Mouse (Mus musculus) neural tube, embryonic 11.5 days (tissue): ENCODE results near the gene C1qtnf6. TPM values are rescaled to one million over a fixed set of nuclear protein-coding genes. Genes with fewer than 3 reads are reported as not detected.

ENCODE experiments used
- ATAC-seq: fragments of 200-750 bp; cut with Nextera tagmentation; 2 replicates; pipeline ENCODE4 v1.8.0; 2017; ENCODE audit warnings: moderate number of reproducible peaks, mild to moderate bottlenecking, moderate TSS enrichment, moderate library complexity; ENCODE audit not compliant: insufficient read depth, low FRiP score, low TSS enrichment
- DNase-seq: peaks from one replicate; pipeline ENCODE4 v3.0.0-alpha.2; 2015; ENCODE audit warnings: low spot score
- H3K27ac ChIP-seq: fragments of 300-500 bp; sonication (generic); 2 replicates; pipeline ENCODE4 v1.5.1; 2014; ENCODE audit warnings: low read depth, mild to moderate bottlenecking, low read length
- H3K27me3 ChIP-seq: fragments of 300-500 bp; sonication (generic); 2 replicates; pipeline ENCODE4 v1.6.1; 2014; ENCODE audit warnings: mild to moderate bottlenecking, low read length, mixed read lengths; ENCODE audit not compliant: control insufficient read depth, insufficient read depth
- H3K36me3 ChIP-seq: fragments of 300-500 bp; sonication (generic); 2 replicates; pipeline ENCODE4 v1.6.1; 2014; ENCODE audit warnings: mild to moderate bottlenecking, low read length, moderate library complexity, mixed read lengths; ENCODE audit not compliant: control insufficient read depth, insufficient read depth
- H3K4me1 ChIP-seq: fragments of 300-500 bp; sonication (generic); 2 replicates; pipeline ENCODE4 v1.6.1; 2014; ENCODE audit warnings: low read length, mixed read lengths; ENCODE audit not compliant: control insufficient read depth, insufficient read depth
- H3K4me2 ChIP-seq: fragments of 300-500 bp; sonication (generic); 2 replicates; pipeline ENCODE4 v1.6.1; 2014; ENCODE audit warnings: low read depth, mild to moderate bottlenecking, moderate library complexity
- H3K4me3 ChIP-seq: fragments of 300-500 bp; sonication (generic); 2 replicates; pipeline ENCODE4 v1.5.1; 2014; ENCODE audit warnings: low read depth, low read length
- H3K9ac ChIP-seq: fragments of 300-500 bp; sonication (generic); 2 replicates; pipeline ENCODE4 v1.6.1; 2014; ENCODE audit warnings: mild to moderate bottlenecking, low read length
- H3K9me3 ChIP-seq: fragments of 300-500 bp; sonication (generic); 2 replicates; pipeline ENCODE4 v1.6.1; 2016; ENCODE audit warnings: low read length; ENCODE audit not compliant: control insufficient read depth
- WGBS: fragments of 180-500 bp; shearing (Covaris S2); extraction: QIAGEN DNeasy Blood & Tissue Kit; methylation state at CpG from one replicate; pipeline ENCODE4 v1.1.7; 2014; 5-methylcytosine and 5-hydroxymethylcytosine counted together
- polyA plus RNA-seq: library from polyadenylated mRNA; unstranded; fragments of >200 nt; fragmentation: Nextera tagmentation; extraction: Ambion mirVana; gene quantifications from 2 replicates; pipeline ENCODE4 v1.2.1, GENCODE M21; 2014

Gene C1qtnf6
- polyA plus RNA-seq, 1 experiment from 2014 or later: 12.8 TPM

- 58% methylated on average over 9 of the region's 9 CpGs for WGBS
- Histone ChIP-seq H3K4me2 (no peak overlapping the region), H3K36me3 (no peaks in the 10 kb centered on the region), H3K27me3 (no peaks in the 10 kb centered on the region), H3K9me3 (no peaks in the 10 kb centered on the region), H3K4me1 (no peaks in the 10 kb centered on the region), H3K9ac (no peak overlapping the region), H3K27ac (no peak overlapping the region), H3K4me3 (no peak overlapping the region)
- ATAC-seq (no peak), DNase-seq (no peak)
These were observed 49.7 kb downstream of the C1qtnf6 start for GRCm38 (mm10) chr15:78481448-78482000.

- Histone ChIP-seq H3K4me2 (no peak overlapping the region), H3K9me3 (no peaks in the 10 kb centered on the region), H3K27ac (no peak overlapping the region), H3K4me1 (no peaks in the 10 kb centered on the region), H3K9ac (no peak overlapping the region), H3K4me3 (no peak overlapping the region), H3K27me3 (no peaks in the 10 kb centered on the region), H3K36me3 (no peaks in the 10 kb centered on the region)
- 75% methylated on average over 2 of the region's 2 CpGs for WGBS
- ATAC-seq (no peak), DNase-seq (no peak)
These were observed 50.2 kb downstream of the C1qtnf6 start for GRCm38 (mm10) chr15:78480991-78481390.

GRCm38 (mm10) chr15:78480111-78480510 lies 51.1 kb downstream of the C1qtnf6 start:
- Histone ChIP-seq H3K36me3 (no peaks in the 10 kb centered on the region), H3K27ac (no peak overlapping the region), H3K9ac (no peak overlapping the region), H3K4me3 (no peak overlapping the region), H3K9me3 (no peaks in the 10 kb centered on the region), H3K4me2 (no peak overlapping the region), H3K4me1 (no peaks in the 10 kb centered on the region), H3K27me3 (no peaks in the 10 kb centered on the region)
- WGBS: 69% methylated on average over 7 of the region's 7 CpGs
- ATAC-seq (no peak), DNase-seq (no peak)

DNA sequence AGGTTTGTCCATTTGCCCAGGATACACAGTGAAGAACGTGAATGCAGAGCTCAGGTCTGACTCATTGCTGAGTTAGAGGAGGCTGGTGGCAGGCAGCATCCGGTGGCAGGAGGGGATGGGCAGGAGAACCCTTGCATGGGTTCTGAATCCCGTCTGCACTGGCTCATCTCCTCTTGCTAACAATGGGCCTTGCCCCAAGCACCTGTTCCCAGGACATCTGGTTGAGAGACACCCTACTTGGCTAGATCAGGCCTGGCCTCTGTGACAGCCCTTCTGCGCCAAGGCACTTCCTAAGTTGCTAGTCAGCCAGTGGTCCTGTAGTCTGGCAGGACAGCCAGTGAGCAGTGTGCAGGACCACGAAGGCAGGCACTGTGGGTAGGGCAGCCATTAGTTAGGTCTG lies 51.7 kb downstream of the C1qtnf6 start:
- ATAC-seq: no peak
- H3K36me3 ChIP-seq: no peaks in the 10 kb centered on the region
- H3K9ac ChIP-seq: no peak overlapping the region
- H3K4me3 ChIP-seq: no peak overlapping the region
- no peak overlapping the region for H3K27ac ChIP-seq
- WGBS: 81% methylated on average over 5 of the region's 5 CpGs
- no peak overlapping the region for H3K4me2 ChIP-seq
- no peak for DNase-seq
- H3K4me1 ChIP-seq: no peaks in the 10 kb centered on the region
- H3K27me3 ChIP-seq: no peaks in the 10 kb centered on the region
- H3K9me3 ChIP-seq: no peaks in the 10 kb centered on the region

- H3K36me3 ChIP-seq: no peaks in the 10 kb centered on the region
- H3K9ac ChIP-seq: no peak overlapping the region
- no peak for DNase-seq
- H3K27me3 ChIP-seq: no peaks in the 10 kb centered on the region
- H3K27ac ChIP-seq: no peak overlapping the region
- no peaks in the 10 kb centered on the region for H3K4me1 ChIP-seq
- no peak overlapping the region for H3K4me2 ChIP-seq
- 84% methylated on average over 4 of the region's 4 CpGs for WGBS
- H3K4me3 ChIP-seq: no peak overlapping the region
- no peak for ATAC-seq
- H3K9me3 ChIP-seq: no peaks in the 10 kb centered on the region
These were observed 53.1 kb downstream of the C1qtnf6 start for GRCm38 (mm10) chr15:78478073-78478472.

DNA sequence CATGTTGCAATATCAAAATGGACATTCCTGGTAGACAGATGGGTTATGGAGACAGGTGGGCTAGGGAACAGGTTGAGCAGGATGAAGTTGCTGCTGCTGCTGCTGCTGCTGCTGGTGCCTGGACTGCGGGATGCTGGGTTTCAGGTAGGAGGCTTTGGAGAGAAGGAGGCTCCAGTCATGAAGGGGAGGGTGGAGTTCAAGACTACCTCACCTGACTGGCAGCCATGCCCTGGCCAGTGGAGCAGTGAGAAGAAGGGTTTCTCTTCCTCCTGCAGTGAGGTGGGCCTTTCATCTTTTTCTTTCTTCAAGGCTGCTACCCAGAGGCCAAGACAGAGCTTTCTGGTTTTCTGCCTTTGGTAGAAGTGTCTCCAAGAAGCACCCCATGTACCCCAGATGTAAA lies 54.3 kb downstream of the C1qtnf6 start:
- Histone ChIP-seq H3K27ac (no peak overlapping the region), H3K4me1 (peaks cover 1% of the 10 kb centered on the region; the same call in 1 of the 2 replicates), H3K4me3 (no peak overlapping the region), H3K9ac (no peak overlapping the region), H3K4me2 (no peak overlapping the region), H3K9me3 (no peaks in the 10 kb centered on the region), H3K36me3 (no peaks in the 10 kb centered on the region), H3K27me3 (no peaks in the 10 kb centered on the region)
- DNase-seq (no peak), ATAC-seq (no peak)
- WGBS: 75% methylated on average over 1 of the region's 1 CpGs

DNA sequence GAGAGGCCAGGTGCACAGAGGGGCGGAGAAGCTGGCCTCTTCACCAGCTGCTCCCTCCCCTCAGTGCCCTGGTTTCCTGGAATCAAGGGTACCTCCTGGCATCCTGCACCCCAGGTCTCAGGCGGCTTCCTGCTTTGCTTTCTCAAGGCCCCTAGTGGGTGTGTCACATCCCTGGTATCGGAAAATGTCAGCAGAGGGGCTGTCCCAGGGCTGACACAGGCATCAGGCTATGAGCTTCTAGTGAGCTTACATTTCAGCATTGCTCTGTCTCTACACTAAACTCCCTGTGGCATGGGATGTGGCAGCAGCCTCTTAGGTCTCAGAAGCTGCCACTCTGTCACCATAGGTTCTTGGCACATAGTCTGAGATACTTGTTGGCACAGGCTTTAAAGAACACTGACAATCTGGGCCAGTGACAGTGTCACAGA lies 55.6 kb downstream of the C1qtnf6 start:
- H3K27me3 ChIP-seq: no peaks in the 10 kb centered on the region
- no peak overlapping the region for H3K4me2 ChIP-seq
- H3K27ac ChIP-seq: no peak overlapping the region
- no peaks in the 10 kb centered on the region for H3K36me3 ChIP-seq
- peaks cover 3% of the 10 kb centered on the region; the same call in 1 of the 2 replicates for H3K4me1 ChIP-seq
- no peak overlapping the region for H3K4me3 ChIP-seq
- no peaks in the 10 kb centered on the region for H3K9me3 ChIP-seq
- H3K9ac ChIP-seq: no peak overlapping the region
- ATAC-seq (no peak), DNase-seq (no peak)
- WGBS: 60% methylated on average over 3 of the region's 3 CpGs

- H3K9ac ChIP-seq: no peak overlapping the region
- H3K27ac ChIP-seq: no peak overlapping the region
- WGBS: 88% methylated on average over 6 of the region's 6 CpGs
- no peak overlapping the region for H3K4me3 ChIP-seq
- DNase-seq: no peak
- H3K36me3 ChIP-seq: no peaks in the 10 kb centered on the region
- 0 out of 2 replicates have a peak overlapping the region, but pooled peaks have one; percentile 14 for H3K4me2 ChIP-seq
- H3K27me3 ChIP-seq: no peaks in the 10 kb centered on the region
- peaks cover 3% of the 10 kb centered on the region; the same call in 1 of the 2 replicates for H3K4me1 ChIP-seq
- H3K9me3 ChIP-seq: no peaks in the 10 kb centered on the region
- ATAC-seq: no peak
These were observed 57.8 kb downstream of the C1qtnf6 start for GRCm38 (mm10) chr15:78473442-78473841.
